Mouse (Mus musculus): Measurements from ENCODE around the gene Adipor1.
"Not testable (repeated sequence)": the region's sequence is repeated elsewhere in the genome, so short reads cannot be mapped to it uniquely, and the experiment has no call there.

The Adipor1 gene

GRCm38 (mm10) chr1:134419751-134420458 lies 4.7 kb downstream of the Adipor1 start:
- no peak for DNase-seq

- DNase-seq, result no peak
Observed at GRCm38 (mm10) chr1:134423911-134424310, 8.7 kb downstream of the Adipor1 start.

DNA sequence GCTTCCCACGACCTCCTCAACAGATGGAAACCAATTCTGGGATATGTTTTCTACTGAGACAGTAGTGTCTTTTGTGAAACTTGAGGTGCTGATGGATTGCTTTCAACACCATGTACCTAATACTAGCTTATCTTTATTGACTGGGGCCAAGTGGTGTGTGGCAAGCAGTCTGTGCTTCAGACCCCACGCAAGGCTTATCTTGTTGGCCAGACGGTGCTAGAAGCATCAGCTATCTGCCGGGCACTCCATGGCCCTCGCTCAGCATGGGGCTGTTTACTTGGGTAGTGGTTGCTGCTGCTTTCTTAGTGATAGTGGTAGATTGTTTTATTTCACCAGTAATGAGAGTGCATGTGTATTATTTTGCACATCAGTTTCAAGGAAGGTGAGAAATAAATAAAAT lies 11.1 kb downstream of the Adipor1 start:
- DNase-seq, result no peak

GRCm38 (mm10) chr1:134433002-134433401 lies 17.8 kb downstream of the Adipor1 start:
- DNase-seq, result no peak

DNA sequence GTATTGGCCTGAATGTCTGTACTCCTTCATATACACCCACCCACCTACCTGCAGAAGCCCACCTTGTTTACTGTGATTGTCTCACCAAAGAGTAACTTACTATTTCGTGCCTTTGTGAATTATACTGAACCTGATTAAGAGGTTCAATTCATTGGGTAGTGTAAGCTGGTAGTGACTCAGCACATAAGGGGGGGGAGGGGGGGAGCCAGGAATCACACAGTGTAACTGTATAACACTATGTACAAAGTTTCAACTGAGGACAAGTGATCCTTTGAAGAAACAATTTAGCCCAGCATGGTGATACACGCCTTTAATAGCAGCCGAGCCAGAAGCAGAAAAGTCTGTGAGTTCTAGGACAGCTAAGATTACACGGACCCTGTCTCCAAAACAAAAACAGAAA lies 18.3 kb downstream of the Adipor1 start:
- no peak for DNase-seq

- DNase-seq, result peak; percentile 55
Observed at GRCm38 (mm10) chr1:134435414-134435813, 20.2 kb downstream of the Adipor1 start.

- DNase-seq, result no peak
Observed at GRCm38 (mm10) chr1:134440437-134440836, 25.3 kb downstream of the Adipor1 start.

- DNase-seq, result not testable (repeated sequence)
Observed at GRCm38 (mm10) chr1:134441737-134442136, 26.6 kb downstream of the Adipor1 start.

- DNase-seq, result no peak
Observed at GRCm38 (mm10) chr1:134442394-134442793, 27.2 kb downstream of the Adipor1 start.

DNA sequence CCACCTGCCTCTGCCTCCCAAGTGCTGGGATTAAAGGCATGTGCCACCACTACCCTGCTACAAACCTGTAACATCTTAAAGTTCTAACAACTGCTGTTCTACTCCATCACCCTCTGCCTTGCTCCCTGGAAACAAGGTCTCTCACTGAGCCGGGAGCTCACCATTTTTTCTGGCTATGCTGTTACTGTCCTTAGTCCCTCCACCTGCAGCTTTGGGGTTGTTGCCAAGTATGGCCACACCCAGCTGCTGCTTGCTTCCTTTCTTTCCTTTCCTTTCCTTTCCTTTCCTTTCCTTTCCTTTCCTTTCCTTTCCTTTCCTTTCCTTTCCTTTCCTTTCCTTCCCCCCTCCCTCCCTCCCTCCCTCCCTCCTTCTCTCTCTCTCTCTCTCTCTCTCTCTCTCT lies 28.1 kb downstream of the Adipor1 start:
- not testable (repeated sequence) for DNase-seq

- DNase-seq, result no peak
Observed at GRCm38 (mm10) chr1:134445418-134445817, 30.2 kb downstream of the Adipor1 start.

GRCm38 (mm10) chr1:134448537-134448936 lies 33.4 kb downstream of the Adipor1 start:
- not testable (repeated sequence) for DNase-seq

DNA sequence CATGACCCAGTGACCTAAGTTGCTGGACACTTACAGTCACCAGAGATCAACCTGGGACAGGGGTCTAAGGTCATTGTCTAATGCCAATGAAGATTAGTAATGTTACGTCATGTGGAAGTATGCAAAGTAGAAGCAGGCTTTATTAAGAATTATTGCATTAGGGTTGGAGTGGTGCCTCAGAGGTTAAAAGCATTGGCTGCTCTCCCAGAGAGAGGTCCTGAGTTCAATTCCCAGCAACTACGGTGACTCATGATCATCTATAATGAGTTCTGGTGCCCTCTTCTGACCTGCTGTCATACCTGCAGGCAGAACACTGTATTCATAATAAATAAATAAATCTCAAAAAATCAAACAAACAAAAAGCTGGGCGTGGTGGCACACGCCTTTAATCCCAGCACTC lies 35.0 kb downstream of the Adipor1 start:
- no peak for DNase-seq

- peak; percentile 68 for DNase-seq
Observed at GRCm38 (mm10) chr1:134450986-134451385, 35.8 kb downstream of the Adipor1 start.

- peak; percentile 93 for DNase-seq
Observed at GRCm38 (mm10) chr1:134454904-134455824, 40.0 kb downstream of the Adipor1 start, which contains the start of gene Klhl12. Gene Klhl12 (plus strand): TSS chr1:134455531.

- DNase-seq, result no peak
Observed at GRCm38 (mm10) chr1:134456060-134456459, 40.9 kb downstream of the Adipor1 start.

- no peak for DNase-seq
Observed at GRCm38 (mm10) chr1:134458139-134458727, 43.1 kb downstream of the Adipor1 start.

GRCm38 (mm10) chr1:134460294-134461284 lies 45.4 kb downstream of the Adipor1 start:
- no peak for DNase-seq
